Mouse (Mus musculus): ENCODE results near the gene Nrd1. TPM values are rescaled to one million over a fixed set of nuclear protein-coding genes. Genes with fewer than 3 reads are reported as not detected.

Gene Nrd1
- total RNA-seq, 2 experiments from 2014 or later, result 132 to 135 TPM

GRCm38 (mm10) chr4:109025061-109025460 is 24.6 kb downstream of the Nrd1 start:
- DNase-seq (ENCODE audit: low spot score in 2 of 2), result no peak

DNA sequence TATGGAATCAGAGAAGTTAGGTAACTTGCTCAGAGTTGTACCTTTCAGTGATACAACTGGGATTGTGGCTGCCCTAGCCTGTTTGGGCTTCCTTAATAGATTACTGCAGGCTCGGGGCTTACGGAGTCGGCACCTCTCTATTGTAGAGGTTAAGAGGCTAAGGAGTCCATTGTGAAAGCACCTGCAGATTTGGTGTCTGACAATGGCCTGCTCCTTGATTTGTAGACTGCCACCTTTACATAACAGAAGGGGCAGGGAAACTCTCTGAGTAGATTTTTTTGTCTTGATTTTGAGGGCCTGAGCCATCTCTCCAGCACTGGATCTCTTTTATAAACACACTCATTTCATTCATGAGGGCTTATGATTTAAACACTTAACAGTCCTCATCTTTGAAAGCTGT is 26.1 kb downstream of the Nrd1 start:
- no peak for DNase-seq (ENCODE audit: low spot score in 2 of 2)

GRCm38 (mm10) chr4:109029857-109030256 is 29.4 kb downstream of the Nrd1 start:
- no peak for DNase-seq (ENCODE audit: low spot score in 2 of 2)

GRCm38 (mm10) chr4:109030266-109030665 is 29.8 kb downstream of the Nrd1 start:
- no peak for DNase-seq (ENCODE audit: low spot score in 2 of 2)

GRCm38 (mm10) chr4:109036327-109036726 is 35.9 kb downstream of the Nrd1 start:
- peak in 1 of 2 experiments; percentile 34 for DNase-seq (ENCODE audit: low spot score in 2 of 2)

- DNase-seq (ENCODE audit: low spot score in 2 of 2), result no peak
Observed at GRCm38 (mm10) chr4:109042739-109043138, 42.3 kb downstream of the Nrd1 start.

- DNase-seq (ENCODE audit: low spot score in 2 of 2), result no peak
Observed at GRCm38 (mm10) chr4:109043294-109043693, 42.8 kb downstream of the Nrd1 start.

GRCm38 (mm10) chr4:109043756-109044155 is 43.3 kb downstream of the Nrd1 start:
- DNase-seq (ENCODE audit: low spot score in 2 of 2), result no peak

DNA sequence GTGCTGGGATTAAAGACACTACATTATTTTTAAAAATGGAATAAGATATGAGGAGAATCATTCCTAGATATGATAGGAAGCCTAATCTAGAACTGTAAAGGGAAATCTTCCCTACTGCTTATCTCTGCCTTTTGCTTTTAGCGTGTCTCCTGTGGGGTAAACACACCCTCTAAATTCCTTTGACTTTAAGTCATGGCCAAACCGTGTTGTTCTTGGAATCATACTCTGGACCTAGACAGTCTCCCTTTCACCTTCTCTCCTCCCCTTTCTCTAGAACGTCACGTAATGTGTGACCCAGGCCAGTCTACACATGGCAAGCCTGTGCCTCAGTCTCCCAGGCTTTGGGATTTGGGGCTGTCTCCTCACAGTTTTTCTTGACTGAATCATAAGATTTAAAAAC is 47.8 kb downstream of the Nrd1 start:
- no peak for DNase-seq (ENCODE audit: low spot score in 2 of 2)

GRCm38 (mm10) chr4:109052282-109052681 is 51.8 kb downstream of the Nrd1 start:
- DNase-seq (ENCODE audit: low spot score in 2 of 2), result no peak

GRCm38 (mm10) chr4:109054003-109054402 is 53.5 kb downstream of the Nrd1 start:
- no peak for DNase-seq (ENCODE audit: low spot score in 2 of 2)

GRCm38 (mm10) chr4:109056351-109056750 is 55.9 kb downstream of the Nrd1 start:
- no peak for DNase-seq (ENCODE audit: low spot score in 2 of 2)

DNA sequence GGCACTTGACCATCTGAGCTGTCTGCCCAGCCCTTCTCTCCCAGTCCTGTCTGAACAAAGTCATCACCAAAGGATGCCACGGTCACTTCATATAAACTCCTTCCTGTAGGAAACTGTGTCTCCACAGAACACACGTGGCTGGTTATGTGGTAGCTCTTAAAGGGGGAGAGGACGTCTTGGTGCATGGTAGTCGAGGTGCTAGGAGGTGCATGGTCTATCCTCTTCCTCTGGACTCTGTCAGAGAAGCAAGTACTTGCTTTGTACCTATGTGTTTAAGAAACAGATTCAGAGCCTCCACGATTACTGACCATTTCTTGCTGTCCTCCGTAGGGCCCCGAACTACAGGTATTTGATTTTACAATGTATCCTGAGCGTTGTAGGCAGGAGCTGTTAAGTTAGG is 57.2 kb downstream of the Nrd1 start:
- no peak for DNase-seq (ENCODE audit: low spot score in 2 of 2)

DNA sequence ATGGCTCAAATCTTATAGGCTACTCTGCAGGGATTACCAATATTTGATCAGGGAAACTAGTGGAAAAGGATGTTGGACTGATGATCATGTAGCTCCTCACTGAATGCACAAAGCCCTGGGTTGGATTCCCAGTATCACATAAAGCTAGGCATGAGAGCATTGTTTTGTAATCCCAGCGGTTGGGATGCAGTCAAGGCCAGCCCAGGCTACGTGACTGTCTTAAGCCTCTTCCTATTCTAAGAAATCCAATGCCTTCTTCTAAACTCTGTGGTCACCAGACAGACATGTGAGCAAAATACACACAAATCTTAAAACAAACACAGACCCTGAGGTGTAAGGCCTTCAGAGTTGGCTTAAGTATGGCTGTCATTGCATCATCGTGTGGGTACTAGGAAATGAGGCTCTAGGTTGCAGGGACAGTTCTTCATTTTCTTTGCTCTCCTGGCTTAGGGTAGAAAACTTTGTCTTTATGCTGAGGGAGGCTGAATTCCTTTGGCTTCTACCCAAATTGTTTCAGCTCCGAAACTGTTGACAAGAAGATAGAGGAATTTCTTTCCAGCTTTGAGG is 58.9 kb downstream of the Nrd1 start:
- DNase-seq (ENCODE audit: low spot score in 2 of 2), result no peak

GRCm38 (mm10) chr4:109064941-109065340 is 64.5 kb downstream of the Nrd1 start:
- DNase-seq (ENCODE audit: low spot score in 2 of 2), result no peak

DNA sequence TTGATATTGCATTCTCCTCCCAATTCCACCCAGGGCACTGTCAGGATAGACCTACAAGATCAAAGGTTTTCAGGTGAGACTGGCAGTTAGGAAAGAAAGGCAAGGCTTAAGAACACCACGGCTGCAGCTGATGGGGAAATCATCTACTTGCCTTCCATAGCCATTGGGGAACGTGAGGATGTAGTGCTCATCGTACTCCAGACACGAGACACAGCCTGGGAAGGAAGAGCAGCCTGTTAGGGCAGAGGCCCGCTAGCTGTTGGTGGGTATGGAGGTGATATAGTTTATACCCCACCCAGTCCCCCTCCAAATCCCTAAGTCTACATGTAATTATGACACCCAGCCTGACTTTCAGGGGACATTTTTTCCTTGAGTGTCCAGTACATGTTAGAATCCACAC is 65.3 kb downstream of the Nrd1 start:
- DNase-seq (ENCODE audit: low spot score in 2 of 2), result no peak

DNA sequence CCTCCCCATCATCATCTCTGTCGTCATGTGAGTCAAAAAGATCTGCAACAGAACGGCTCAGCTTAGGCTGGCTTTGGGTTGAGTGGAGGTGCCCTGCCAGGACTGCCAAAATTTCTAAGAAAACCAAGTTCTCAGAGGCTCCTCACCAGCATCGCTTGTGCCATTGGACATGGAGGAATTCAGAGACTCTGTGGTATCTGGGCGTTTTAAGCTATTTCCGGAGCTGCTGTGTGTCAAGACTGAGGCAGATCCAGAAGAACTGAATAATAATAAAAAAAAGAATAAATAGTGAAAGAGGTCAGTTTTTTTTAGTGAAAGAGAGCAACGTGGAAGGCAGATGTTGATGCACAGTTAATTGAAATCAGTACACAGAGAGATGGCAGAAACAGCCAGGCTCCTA is 72.4 kb downstream of the Nrd1 start:
- no peak for DNase-seq (ENCODE audit: low spot score in 2 of 2)

DNA sequence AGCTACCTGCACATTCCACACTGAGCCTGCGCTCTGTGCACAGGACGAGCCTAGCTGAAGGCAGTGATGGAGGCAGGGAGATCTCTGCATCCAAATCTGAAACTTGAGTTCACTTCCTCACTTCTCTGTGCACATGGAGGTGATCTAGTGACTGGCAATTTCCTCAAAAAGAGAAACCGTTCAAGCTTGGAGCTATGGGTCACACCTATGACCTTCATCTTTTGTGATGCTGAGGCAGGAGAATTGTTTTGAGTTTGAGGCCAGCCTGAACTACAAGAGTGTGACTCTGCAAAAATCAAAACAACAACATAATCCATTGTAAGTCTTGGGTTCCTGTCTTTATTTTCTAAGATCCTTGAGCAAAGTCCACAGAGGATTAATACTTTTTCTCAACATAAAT is 72.8 kb downstream of the Nrd1 start:
- no peak for DNase-seq (ENCODE audit: low spot score in 2 of 2)

DNA sequence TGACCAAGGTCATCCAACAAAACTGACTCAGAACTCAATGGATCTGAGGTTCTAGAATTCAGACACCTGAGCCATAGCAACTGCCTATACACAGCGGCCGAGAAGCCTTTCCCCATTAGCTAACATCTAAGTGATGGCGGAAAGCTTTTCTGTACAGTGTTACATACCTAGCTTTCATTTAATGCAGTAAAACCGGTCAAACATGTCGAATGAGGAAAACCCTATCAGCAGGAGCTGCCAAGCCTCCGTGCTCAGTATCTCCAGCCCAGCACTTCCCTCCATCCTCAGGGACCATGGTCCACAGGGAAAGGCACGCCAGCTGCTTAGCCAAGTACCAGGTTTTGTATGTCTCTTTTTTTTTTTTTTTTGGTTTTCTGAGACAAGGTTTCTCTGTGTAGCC is 78.5 kb downstream of the Nrd1 start:
- DNase-seq (ENCODE audit: low spot score in 2 of 2), result no peak

DNA sequence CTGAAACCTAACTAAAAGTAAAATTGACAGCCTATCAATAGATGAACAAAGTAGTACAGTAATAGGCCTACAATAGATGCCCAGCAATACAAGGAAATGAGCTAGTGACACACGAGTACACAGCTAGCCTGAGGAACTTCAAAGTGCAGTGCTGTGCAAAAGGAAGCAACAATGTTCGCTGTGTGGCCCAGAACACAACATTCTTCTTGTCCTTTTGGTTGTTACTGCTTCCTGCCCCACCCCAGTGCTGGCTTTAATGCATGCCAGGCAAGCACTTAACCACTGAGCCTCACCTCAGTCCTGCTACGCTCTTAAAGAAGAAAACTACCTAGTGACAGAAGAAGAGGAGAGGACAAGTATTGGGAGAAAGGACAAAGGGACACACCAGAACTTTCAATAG is 79.2 kb downstream of the Nrd1 start:
- no peak for DNase-seq (ENCODE audit: low spot score in 2 of 2)

DNA sequence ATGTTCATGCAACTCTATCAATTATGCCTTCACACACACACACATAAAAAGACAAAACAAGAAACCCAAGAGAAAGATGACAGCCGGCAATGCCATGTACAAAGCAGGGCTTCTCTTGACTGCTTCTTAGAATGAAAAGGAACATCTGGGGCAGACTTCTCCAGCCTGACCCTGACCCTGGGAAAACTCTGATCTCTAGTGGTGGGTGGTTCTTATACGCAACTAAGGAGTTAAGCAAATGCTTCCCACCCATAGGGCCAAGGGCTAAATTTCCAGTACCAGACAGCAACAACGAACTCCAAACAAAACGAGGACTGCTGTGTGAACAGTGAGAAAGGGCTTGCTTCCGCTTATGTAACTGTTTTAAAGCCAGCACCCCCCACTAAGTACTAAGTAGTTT is 79.7 kb downstream of the Nrd1 start:
- DNase-seq (ENCODE audit: low spot score in 2 of 2), result no peak

DNA sequence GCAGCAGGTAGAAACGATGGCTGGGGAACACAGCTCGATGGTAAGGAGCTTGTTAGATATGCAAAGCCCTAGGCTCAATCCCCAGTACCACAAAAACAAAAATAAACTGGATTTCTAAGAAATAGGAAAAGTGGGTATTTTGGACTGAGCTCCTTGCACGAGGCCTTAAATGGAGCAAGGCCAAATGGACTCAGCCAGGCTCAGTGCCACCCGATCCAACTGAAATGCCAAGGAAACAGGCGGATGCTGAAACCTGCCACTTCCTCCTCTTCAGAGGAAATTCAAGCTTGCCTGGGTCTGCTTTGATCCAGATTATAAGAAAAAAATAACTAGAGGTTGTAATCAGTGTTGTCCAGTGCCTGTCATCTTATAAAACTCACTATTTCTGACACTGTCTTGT is 88.7 kb downstream of the Nrd1 start:
- no peak for DNase-seq (ENCODE audit: low spot score in 2 of 2)

- DNase-seq (ENCODE audit: low spot score in 2 of 2), result no peak
Observed at GRCm38 (mm10) chr4:109089999-109090398, 89.5 kb downstream of the Nrd1 start.

DNA sequence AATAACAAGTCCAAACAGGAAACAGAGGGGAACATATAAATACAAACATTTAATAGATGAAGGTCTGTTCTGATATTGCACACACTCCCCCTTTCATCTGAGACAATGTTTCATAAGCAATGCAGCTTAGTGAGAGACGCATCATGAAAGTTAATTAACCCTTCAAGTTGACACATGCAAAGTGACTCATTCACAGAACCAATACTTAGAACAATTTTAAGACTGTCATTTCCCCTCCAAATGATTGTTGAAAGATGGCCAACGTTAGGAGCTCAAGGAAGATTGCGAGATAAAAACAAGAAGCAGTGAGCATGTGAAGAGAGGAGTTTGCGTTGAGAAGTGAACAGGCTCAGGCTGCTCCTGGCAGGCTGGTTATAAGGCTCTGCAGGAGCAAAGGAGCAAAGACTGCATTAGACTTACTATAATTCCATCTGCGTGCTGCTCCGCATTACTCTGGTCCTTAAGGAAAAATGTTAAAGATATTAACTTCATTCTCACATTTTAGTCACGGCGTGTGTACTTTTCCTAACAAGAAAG is 90.9 kb downstream of the Nrd1 start:
- no peak for DNase-seq (ENCODE audit: low spot score in 2 of 2)
